Mouse (Mus musculus) CD4-positive, CD25-positive, alpha-beta regulatory T cell, adult 2 months (primary cell): Measurements from ENCODE around the gene Hist1h4j.
A peak's percentile ranks its signal among the peaks of the same experiment; 100 is the strongest.

ENCODE experiments used
- DNase-seq: peaks from one replicate; pipeline ENCODE4 v3.0.0-alpha.2; 2012; ENCODE audit warnings: low read depth, low spot score

Gene Hist1h4j

GRCm38 (mm10) chr13:21734906-21735767 is at the start of gene Hist1h4j:
Gene Hist1h4j, plus strand, starts transcription at chr13:21735064.
- DNase-seq = peak; percentile 80

DNA sequence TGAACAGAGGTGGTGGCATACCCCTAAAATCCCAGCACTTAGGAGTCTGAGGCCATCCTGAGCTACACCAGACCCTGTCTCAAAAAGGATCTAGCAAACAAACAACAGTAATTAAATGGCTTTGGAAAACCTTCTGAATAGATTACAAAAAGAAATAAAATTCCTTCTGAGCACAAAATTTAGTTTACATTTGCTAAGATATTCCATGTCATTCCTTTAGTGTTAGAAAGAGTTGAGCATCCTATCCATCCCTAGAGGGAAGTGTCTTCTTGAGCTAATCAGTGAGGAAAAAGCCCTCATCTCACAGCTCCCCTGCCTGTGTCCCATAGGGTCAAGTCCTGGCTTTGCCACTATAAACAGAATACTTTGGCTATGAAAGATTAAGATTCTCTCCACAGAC is 37.1 kb upstream of the Hist1h4j start, which contains the start of gene Olfr1359:
TSS of gene Olfr1359 (plus strand) at position 301 of the 400 bp plus-strand sequence.
- DNase-seq = no peak

GRCm38 (mm10) chr13:21706669-21707068 is 28.2 kb upstream of the Hist1h4j start:
- DNase-seq = no peak

- DNase-seq = peak; percentile 92
Observed at GRCm38 (mm10) chr13:21710031-21710711, 24.7 kb upstream of the Hist1h4j start.

DNA sequence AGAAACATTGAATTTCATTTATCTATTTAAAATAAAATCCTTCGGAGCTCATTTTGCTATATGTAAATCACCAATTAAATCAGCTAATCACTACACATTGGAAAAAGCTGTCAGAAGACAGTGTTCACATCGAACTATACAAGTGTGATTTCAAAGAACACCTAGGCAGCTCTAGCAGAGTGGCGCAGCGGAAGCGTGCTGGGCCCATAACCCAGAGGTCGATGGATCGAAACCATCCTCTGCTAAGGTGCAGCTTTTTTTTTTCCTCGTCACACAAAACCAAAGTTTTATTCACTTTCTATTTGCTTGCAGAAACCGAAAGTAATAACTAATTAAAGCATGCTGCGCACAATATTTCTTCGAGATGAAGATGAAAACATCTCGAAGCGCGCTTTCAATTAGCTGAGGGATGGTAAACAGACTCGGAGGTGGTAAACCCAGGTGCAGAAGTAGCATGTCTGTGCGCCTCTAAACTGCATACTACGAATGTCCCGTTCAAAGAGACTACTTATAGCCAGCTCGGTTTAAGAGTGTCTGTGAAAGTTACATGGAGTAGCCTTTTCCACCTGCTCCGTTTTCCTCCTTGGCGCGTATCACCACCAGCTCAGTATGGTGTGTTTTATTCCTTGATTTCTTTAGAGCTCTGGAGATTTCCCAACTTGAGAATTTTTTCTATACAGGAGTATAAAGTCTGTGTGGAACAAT is 23.9 kb upstream of the Hist1h4j start:
- peak; percentile 91 for DNase-seq

DNA sequence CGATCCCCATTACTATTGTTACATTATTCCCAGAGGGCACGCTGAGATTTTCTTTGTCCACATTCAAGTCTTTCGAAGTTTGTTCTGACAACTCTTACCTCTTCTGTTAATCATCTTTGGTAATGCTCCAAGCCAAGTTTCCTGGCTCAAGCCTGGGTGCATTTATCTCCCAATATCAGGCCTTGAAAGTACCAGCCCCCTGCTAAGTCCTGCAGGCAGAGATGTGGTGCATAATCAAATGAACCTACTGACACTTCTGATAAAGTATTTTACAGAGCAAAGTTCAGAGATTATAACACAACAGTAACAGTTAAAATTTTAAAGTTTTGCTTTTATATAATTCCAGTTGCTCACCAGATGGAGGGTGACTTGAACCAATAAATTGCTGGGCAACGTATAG is 23.2 kb upstream of the Hist1h4j start:
- no peak for DNase-seq

DNA sequence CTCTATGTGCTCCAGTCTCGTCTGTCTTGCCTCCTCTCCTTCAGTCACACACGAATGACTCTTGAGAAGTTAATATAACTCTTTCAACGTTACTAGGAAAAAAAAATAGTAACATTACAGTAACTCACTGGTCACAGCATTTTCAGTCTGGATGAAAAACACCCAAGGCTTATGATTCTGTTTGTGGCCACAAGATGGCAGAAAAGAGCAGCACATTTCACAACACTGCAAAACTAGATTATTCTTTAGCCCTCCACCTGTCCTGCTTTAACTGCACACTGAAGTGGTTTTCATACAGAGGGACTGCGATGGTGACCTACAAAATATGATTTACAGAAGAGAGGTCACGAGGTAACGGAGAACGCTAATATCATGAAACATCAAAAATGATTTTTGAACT is 20.1 kb upstream of the Hist1h4j start:
- peak; percentile 88 for DNase-seq

- DNase-seq = peak; percentile 45
Observed at GRCm38 (mm10) chr13:21715131-21715863, 19.6 kb upstream of the Hist1h4j start.

DNA sequence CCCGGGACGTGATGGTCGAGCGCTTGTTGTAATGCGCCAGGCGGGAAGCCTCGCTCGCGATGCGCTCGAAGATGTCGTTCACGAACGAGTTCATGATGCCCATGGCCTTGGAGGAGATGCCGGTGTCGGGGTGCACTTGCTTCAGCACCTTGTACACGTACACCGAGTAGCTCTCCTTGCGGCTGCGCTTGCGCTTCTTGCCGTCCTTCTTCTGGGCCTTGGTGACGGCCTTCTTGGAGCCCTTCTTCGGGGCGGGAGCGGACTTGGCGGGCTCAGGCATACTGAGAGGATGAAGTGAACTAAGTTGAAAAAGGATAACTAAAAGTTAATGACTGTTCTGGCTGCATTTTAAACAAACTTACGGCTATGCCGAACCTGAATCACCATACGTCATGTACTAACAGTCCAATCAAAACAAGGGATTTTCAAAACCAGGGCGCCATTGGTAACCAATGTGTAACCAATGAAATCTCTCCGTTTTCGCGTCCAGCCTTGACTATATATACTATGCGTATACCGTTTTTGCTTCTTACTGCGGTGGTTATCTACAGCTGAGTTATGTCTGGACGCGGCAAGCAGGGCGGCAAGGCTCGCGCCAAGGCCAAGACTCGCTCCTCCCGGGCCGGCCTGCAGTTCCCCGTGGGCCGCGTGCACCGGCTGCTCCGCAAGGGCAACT is 18.9 kb upstream of the Hist1h4j start, which contains the start of the genes Hist1h2bl and Hist1h2ai:
TSS of gene Hist1h2bl (minus strand) at position 280 of the 676 bp plus-strand sequence.
TSS of gene Hist1h2ai (plus strand) at position 559 of the 676 bp plus-strand sequence.
- DNase-seq = peak; percentile 91

- DNase-seq = peak; percentile 42
Observed at GRCm38 (mm10) chr13:21716540-21717391, 18.1 kb upstream of the Hist1h4j start.

DNA sequence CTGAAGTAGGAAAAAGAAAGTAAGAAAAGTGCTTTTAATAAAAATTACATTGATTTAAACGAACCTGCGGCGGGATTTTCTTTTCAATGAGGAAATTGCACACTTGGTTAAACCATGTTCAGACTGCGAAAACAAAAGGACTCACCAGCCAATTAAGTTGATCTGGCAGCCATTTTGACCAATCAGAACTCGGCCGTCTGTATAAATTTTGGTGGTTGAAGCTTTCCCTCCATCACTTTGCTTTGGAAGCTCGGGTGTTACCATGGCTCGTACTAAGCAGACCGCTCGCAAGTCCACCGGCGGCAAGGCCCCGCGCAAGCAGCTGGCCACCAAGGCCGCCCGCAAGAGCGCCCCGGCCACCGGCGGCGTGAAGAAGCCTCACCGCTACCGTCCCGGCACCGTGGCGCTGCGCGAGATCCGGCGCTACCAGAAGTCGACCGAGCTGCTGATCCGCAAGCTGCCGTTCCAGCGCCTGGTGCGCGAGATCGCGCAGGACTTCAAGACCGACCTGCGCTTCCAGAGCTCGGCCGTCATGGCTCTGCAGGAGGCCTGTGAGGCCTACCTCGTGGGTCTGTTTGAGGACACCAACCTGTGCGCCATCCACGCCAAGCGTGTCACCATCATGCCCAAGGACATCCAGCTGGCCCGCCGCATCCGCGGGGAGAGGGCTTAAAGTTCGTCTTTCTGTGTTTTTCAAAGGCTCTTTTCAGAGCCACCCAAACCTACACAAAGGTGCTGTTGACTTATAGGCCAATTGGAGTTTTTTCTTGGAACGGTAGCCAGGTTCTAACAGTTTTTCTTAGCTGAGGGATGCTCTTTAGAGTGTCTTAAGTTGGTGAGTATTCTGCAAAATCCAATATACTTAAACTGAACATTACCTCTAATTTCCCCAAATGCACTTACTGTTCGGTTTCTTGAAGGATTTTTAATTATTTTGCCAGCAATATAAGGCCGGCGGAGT is 17.2 kb upstream of the Hist1h4j start, which contains the start of gene Hist1h3h:
TSS of gene Hist1h3h (plus strand) at position 263 of the 961 bp plus-strand sequence.
- peak; percentile 88 for DNase-seq

DNA sequence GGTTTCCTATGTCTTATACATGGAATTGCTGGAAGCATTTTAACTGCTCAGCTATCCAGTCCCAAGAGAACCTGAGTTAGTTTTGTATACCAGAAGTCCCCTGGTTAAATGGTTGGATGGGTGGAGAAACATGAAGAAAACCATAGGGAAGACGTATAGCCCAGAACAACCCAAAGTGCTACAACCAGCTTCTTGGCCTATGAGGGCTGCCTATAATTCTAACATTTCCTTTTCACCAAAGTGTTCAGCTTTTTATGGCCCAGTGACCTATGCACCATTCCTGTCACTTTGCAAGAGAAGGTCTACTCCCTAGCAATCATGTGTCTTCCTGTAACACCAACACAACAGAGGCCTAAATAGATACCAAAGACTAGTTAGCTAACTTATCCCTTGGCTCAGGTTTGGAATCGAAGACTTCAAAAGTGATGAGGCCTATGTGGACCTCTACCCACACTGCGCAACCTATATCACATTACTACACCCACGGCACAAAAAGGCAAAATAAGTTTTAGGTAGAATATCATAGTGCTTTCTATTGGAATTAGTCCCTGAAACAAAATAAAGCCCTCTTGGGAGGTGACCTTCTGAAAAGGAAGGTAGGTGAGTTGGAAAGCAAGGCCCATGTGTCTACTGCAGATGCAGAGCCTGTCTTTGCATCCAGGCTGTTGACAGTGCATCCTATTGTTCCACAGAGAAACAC is 16.3 kb upstream of the Hist1h4j start:
- no peak for DNase-seq

- peak; percentile 23 for DNase-seq
Observed at GRCm38 (mm10) chr13:21721107-21721756, 13.6 kb upstream of the Hist1h4j start.

- DNase-seq = peak; percentile 87
Observed at GRCm38 (mm10) chr13:21721757-21722372, 13.0 kb upstream of the Hist1h4j start, which contains the start of gene Hist1h2bm. Gene Hist1h2bm, plus strand, starts transcription at chr13:21722044.

DNA sequence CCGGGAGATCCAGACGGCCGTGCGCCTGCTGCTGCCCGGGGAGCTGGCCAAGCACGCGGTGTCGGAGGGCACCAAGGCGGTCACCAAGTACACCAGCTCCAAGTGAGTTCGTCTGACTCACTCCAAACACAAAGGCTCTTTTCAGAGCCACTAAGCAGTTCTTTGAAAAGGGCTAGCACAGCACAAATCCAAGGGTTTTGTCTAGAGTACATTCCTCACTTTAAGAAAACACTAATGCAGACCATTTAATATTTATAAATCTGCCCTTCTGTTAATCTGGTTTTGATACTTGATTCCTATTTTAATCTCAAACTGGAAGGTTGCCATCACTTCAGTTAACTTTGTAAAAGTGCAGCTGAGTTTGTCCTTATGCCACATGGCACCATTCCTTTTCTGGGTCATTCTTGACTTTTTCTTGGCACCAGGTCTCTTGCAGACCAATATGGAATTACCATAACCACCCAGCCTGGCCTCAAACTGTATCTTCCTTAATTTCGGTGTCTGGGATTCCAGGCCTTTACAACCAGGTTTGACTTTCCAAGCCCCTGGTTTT is 12.4 kb upstream of the Hist1h4j start:
- no peak for DNase-seq
